In genomic region chr17:75366332-75366731, GRCm38 (mm10) we compare ENCODE assay signal across 17 mouse cellular contexts.
"Had no signal": no experiment of that assay in that cellular context is flagged by ENCODE, and none has a peak within 500 bp of the region (broad histone marks: within the 10 kb centered on the region; RNA-seq: fewer than 3 reads in every experiment).

No protein-coding gene starts in this region.

- H3K9ac ChIP-seq: lung, embryonic 15.5 days; midbrain, embryonic 13.5 days; midbrain, embryonic 15.5 days; neural tube, embryonic 12.5 days; stomach, embryonic 15.5 days had no signal

- H3K9me3 ChIP-seq: lung, embryonic 15.5 days; megakaryocyte, embryonic 14.5 days; midbrain, embryonic 13.5 days; midbrain, embryonic 15.5 days; neural tube, embryonic 12.5 days; stomach, embryonic 15.5 days had no signal

- H3K4me2 ChIP-seq: lung, embryonic 15.5 days; midbrain, embryonic 11.5 days; midbrain, embryonic 13.5 days; midbrain, embryonic 15.5 days; neural tube, embryonic 12.5 days; stomach, embryonic 15.5 days had no signal

- H3K27ac ChIP-seq: lung, embryonic 15.5 days; macrophage; midbrain, embryonic 13.5 days; midbrain, embryonic 15.5 days; neural tube, embryonic 12.5 days; stomach, embryonic 15.5 days; stomach, postnatal 0 days had no signal

- H3K36me3 ChIP-seq: midbrain, embryonic 13.5 days; midbrain, embryonic 15.5 days; neural tube, embryonic 12.5 days had no signal

- H3K4me3 ChIP-seq: lung, embryonic 15.5 days; megakaryocyte, embryonic 14.5 days; midbrain, embryonic 13.5 days; midbrain, embryonic 15.5 days; neural tube, embryonic 12.5 days; stomach, embryonic 15.5 days had no signal

- H3K4me1 ChIP-seq: midbrain, embryonic 13.5 days; midbrain, embryonic 15.5 days; neural tube, embryonic 12.5 days; stomach, embryonic 15.5 days had no signal

- ATAC-seq: lung, postnatal 0 days; midbrain, embryonic 13.5 days; midbrain, embryonic 15.5 days had no signal

- DNase-seq: lung, adult 2 months; lung, postnatal 14 days; lung, postnatal 36 days; right cerebral cortex, postnatal 14 days; thymus, adult 2 months; thymus, postnatal 25 days; thymus, postnatal 4 days had no signal

- H3K27me3 ChIP-seq: lung, embryonic 15.5 days; megakaryocyte, embryonic 14.5 days; midbrain, embryonic 13.5 days; midbrain, embryonic 15.5 days; neural tube, embryonic 12.5 days; stomach, embryonic 15.5 days had no signal
